Mouse (Mus musculus): Measurements from ENCODE around the gene Rsc1a1. TPM values are rescaled to one million over a fixed set of nuclear protein-coding genes. Genes with fewer than 3 reads are reported as not detected.

Gene Rsc1a1
- polyA plus RNA-seq, 1 experiment from 2014 or later: 2.3 TPM

DNA sequence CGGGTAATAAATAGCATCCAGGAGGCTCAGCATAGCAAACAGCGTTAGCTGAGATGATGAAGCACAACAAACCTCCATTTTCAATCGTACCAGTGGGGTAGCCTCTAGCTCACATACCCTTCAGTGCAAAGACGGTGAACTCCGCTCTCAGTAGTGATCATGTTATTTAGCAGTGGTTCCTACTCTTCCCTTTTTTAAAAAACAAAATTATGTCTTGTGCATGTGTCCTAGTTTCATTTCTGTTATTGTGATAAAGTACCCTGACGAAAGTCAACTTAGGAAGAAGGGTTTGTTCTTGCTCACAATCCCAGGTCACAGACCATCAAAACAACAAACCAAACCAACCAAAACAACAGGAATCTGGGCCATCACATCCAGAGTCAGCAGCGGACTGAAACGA, 39.4 kb downstream of the Rsc1a1 start:
- no peak overlapping the region for H3K27ac ChIP-seq (replicated peaks)
- H3K4me1 ChIP-seq: no peaks in the 10 kb centered on the region
- H3K27me3 ChIP-seq (replicated peaks; ENCODE audit: low read depth, poor library complexity, severe bottlenecking): no peaks in the 10 kb centered on the region
- peaks cover 51% of the 10 kb centered on the region for H3K36me3 ChIP-seq (replicated peaks)
- no peak overlapping the region for H3K4me3 ChIP-seq
- H3K9me3 ChIP-seq: no peaks in the 10 kb centered on the region
- DNase-seq (ENCODE audit: low spot score): no peak
- 93% methylated on average over 8 of the region's 8 CpGs for WGBS

DNA sequence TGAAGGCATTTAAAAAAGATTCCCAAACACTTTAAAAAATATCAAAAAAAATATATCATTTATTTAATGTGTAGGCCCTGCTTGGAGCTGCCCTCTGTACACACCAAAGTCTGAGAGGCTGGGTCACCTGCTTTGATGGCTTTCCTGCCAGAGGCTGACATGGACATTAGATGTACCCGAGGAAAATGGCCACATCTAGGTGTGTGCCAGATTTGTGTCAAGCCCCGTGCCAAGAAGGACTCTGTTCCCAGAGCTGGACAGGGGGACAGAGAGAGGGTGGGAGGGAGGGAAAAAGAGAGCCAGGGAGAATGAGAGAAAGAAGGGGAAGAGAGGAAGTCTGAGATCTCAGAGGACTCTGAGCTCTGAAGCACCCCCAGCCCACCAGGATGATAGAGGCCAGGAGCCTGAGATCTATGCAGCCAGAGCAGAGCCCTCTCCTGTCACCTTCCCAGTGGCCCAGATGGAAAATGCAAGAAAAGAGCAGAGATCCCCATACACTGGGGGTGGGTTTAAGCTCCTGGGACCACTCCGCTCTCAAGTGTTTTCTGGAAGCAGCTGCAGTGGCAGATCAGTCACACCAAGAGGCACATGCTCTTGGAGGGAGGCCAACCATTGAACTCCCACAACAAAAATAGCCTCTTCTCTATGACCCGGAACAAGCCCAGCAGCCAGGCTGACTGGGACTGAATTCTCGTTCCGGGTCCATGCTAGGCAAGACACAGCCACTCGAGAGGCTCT, 42.1 kb downstream of the Rsc1a1 start:
- H3K27me3 ChIP-seq (replicated peaks; ENCODE audit: low read depth, poor library complexity, severe bottlenecking): no peaks in the 10 kb centered on the region
- H3K27ac ChIP-seq (replicated peaks): no peak overlapping the region
- no peak overlapping the region for H3K4me3 ChIP-seq
- H3K36me3 ChIP-seq (replicated peaks): peaks cover 60% of the 10 kb centered on the region
- no peak for DNase-seq (ENCODE audit: low spot score)
- no peaks in the 10 kb centered on the region for H3K4me1 ChIP-seq
- WGBS: 82% methylated on average over 7 of the region's 7 CpGs
- H3K9me3 ChIP-seq: no peaks in the 10 kb centered on the region

GRCm38 (mm10) chr4:141641961-141642811, 43.2 kb downstream of the Rsc1a1 start:
- Histone ChIP-seq H3K27ac (replicated peaks) (no peak overlapping the region), H3K27me3 (replicated peaks; ENCODE audit: low read depth, poor library complexity, severe bottlenecking) (no peaks in the 10 kb centered on the region), H3K4me1 (peaks cover 11% of the 10 kb centered on the region), H3K36me3 (replicated peaks) (peaks cover 63% of the 10 kb centered on the region), H3K9me3 (no peaks in the 10 kb centered on the region), H3K4me3 (no peak overlapping the region)
- 90% methylated on average over 25 of the region's 25 CpGs for WGBS
- DNase-seq (ENCODE audit: low spot score): no peak

DNA sequence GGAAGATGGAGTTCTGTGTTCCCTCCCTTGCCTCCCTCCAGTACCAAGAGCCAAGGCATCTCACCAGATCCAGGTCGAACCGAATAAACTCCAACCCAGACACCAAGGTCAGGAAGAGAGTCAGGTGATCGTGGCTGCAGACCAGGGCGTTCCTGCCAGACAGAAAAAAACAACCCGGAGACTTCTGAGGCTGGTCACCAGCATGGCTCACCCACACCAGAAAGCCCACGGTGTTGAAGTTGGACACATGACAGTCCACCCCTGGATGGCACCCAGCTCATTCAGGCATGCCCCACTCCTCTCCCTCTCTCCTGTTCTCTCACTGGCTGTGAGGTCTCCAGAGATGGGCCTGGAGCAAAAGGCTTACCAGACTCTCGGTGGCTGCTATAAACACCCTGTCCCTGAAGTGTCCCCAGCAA, 44.0 kb downstream of the Rsc1a1 start:
- Histone ChIP-seq H3K9me3 (no peaks in the 10 kb centered on the region), H3K27me3 (replicated peaks; ENCODE audit: low read depth, poor library complexity, severe bottlenecking) (no peaks in the 10 kb centered on the region), H3K36me3 (replicated peaks) (peaks cover 63% of the 10 kb centered on the region), H3K27ac (replicated peaks) (no peak overlapping the region), H3K4me1 (peaks cover 18% of the 10 kb centered on the region), H3K4me3 (no peak overlapping the region)
- no peak for DNase-seq (ENCODE audit: low spot score)
- 85% methylated on average over 7 of the region's 7 CpGs for WGBS

- Histone ChIP-seq H3K4me3 (no peak overlapping the region), H3K27me3 (replicated peaks; ENCODE audit: low read depth, poor library complexity, severe bottlenecking) (no peaks in the 10 kb centered on the region), H3K9me3 (no peaks in the 10 kb centered on the region), H3K27ac (replicated peaks) (no peak overlapping the region), H3K4me1 (peaks cover 36% of the 10 kb centered on the region), H3K36me3 (replicated peaks) (peaks cover 78% of the 10 kb centered on the region)
- no peak for DNase-seq (ENCODE audit: low spot score)
- WGBS: 74% methylated on average over 11 of the region's 11 CpGs
These were observed 45.9 kb downstream of the Rsc1a1 start for GRCm38 (mm10) chr4:141639474-141639873.

DNA sequence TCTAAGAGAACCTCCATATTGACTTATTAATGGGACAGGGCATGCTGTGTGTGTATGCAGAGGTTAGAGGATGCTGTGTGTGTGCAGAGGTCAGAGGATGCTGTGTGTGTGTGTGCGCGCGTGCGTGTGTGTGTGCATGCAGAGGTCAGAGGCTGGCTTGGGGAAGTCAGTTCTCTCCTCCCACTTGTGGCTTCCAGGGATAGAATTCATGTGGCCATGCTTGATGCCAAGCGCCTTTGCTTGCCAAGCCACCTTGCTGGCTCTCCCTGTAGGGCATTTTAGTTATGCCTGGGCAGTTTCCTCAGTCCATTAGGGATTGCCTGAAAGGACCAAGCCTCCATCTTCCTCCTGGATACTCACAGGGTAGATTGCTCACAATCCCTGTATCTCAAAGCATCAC, 48.7 kb downstream of the Rsc1a1 start:
- Histone ChIP-seq H3K9me3 (no peaks in the 10 kb centered on the region), H3K27ac (replicated peaks) (no peak overlapping the region), H3K27me3 (replicated peaks; ENCODE audit: low read depth, poor library complexity, severe bottlenecking) (no peaks in the 10 kb centered on the region), H3K4me1 (peaks cover 36% of the 10 kb centered on the region), H3K36me3 (replicated peaks) (peaks cover 94% of the 10 kb centered on the region), H3K4me3 (no peak overlapping the region)
- no peak for DNase-seq (ENCODE audit: low spot score)
- 86% methylated on average over 5 of the region's 5 CpGs for WGBS

DNA sequence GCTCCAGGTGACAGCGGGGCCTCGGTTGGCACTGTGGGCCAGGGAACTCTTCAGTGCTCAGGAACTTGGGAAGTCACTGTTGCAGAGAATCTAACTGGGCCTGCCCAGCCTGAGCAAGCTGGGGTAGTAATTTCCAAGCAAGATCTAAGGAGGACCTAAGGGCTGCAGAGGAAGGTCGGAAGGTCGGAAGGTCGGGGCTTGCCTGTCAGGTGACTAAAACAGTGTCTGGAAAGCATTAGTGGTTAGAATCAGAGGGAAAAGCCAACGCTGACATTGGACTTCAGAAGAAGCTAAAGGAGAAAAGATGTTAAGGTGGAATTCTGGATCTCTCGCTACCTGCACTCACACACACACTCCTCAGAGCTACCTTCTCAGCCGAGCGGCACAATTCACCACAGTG, 49.4 kb downstream of the Rsc1a1 start:
- no peak overlapping the region for H3K4me3 ChIP-seq
- no peaks in the 10 kb centered on the region for H3K9me3 ChIP-seq
- peak; percentile 38 for DNase-seq (ENCODE audit: low spot score)
- H3K36me3 ChIP-seq (replicated peaks): peaks cover 94% of the 10 kb centered on the region
- WGBS: 51% methylated on average over 9 of the region's 9 CpGs
- no peaks in the 10 kb centered on the region for H3K27me3 ChIP-seq (replicated peaks; ENCODE audit: low read depth, poor library complexity, severe bottlenecking)
- 0 out of 2 replicates have a peak overlapping the region, but pooled peaks have one; percentile 8 for H3K27ac ChIP-seq (replicated peaks)
- H3K4me1 ChIP-seq: peaks cover 36% of the 10 kb centered on the region

Other genes with a start within 250 kb of the Rsc1a1 start
- gene Srarp, start 249.5 kb downstream of the Rsc1a1 start, polyA plus RNA-seq (2016; fragmentation: Nextera tagmentation; extraction: Ambion mirVana): not detected in 2 replicates
- gene Zbtb17, start 240.9 kb downstream of the Rsc1a1 start, polyA plus RNA-seq (2016; fragmentation: Nextera tagmentation; extraction: Ambion mirVana): 59.6 and 62.3 TPM in 2 replicates
- 9.6 and 12.1 TPM in 2 replicates for gene Spen, start 147.0 kb downstream of the Rsc1a1 start, polyA plus RNA-seq (2016; fragmentation: Nextera tagmentation; extraction: Ambion mirVana)
- 56.3 and 68.1 TPM in 2 replicates for gene Fblim1, start 79.5 kb downstream of the Rsc1a1 start, polyA plus RNA-seq (2016; fragmentation: Nextera tagmentation; extraction: Ambion mirVana)
- gene Tmem82, start 67.0 kb downstream of the Rsc1a1 start, polyA plus RNA-seq (2016; fragmentation: Nextera tagmentation; extraction: Ambion mirVana): 1.5 and 2.1 TPM in 2 replicates
- 0.09 TPM in 1 of 2 replicates, not detected in the other for gene Slc25a34, start 61.8 kb downstream of the Rsc1a1 start, polyA plus RNA-seq (2016; fragmentation: Nextera tagmentation; extraction: Ambion mirVana)
- 4.9 and 5.2 TPM in 2 replicates for gene Plekhm2, start 20.7 kb downstream of the Rsc1a1 start, polyA plus RNA-seq (2016; fragmentation: Nextera tagmentation; extraction: Ambion mirVana)
- 28.1 and 31.8 TPM in 2 replicates for gene Ddi2, start 37.8 kb upstream of the Rsc1a1 start, polyA plus RNA-seq (2016; fragmentation: Nextera tagmentation; extraction: Ambion mirVana)
- gene Agmat, start 61.1 kb upstream of the Rsc1a1 start, polyA plus RNA-seq (2016; fragmentation: Nextera tagmentation; extraction: Ambion mirVana): not detected in 2 replicates
- gene Dnajc16, start 105.3 kb upstream of the Rsc1a1 start, polyA plus RNA-seq (2016; fragmentation: Nextera tagmentation; extraction: Ambion mirVana): 4.0 and 4.8 TPM in 2 replicates
- 21.2 and 23.1 TPM in 2 replicates for gene Casp9, start 108.0 kb upstream of the Rsc1a1 start, polyA plus RNA-seq (2016; fragmentation: Nextera tagmentation; extraction: Ambion mirVana)
- not detected in 2 replicates for gene Cela2a, start 140.6 kb upstream of the Rsc1a1 start, polyA plus RNA-seq (2016; fragmentation: Nextera tagmentation; extraction: Ambion mirVana)
- gene Ctrc, start 160.8 kb upstream of the Rsc1a1 start, polyA plus RNA-seq (2016; fragmentation: Nextera tagmentation; extraction: Ambion mirVana): not detected in 2 replicates
- gene Efhd2, start 189.3 kb upstream of the Rsc1a1 start, polyA plus RNA-seq (2016; fragmentation: Nextera tagmentation; extraction: Ambion mirVana): 40.7 and 41.8 TPM in 2 replicates

All from embryonic facial prominence, embryonic 10.5 days (tissue).